Mouse (Mus musculus) gonadal fat pad, adult 2 months (tissue): ENCODE measurements at regions not wholly inside any gene's neighbourhood (a gene's known extent, or its start where the extent isn't known, plus 50 kb on each side); places are given as distances from the start of the nearest gene placed in this dataset.

Experiments
- DNase-seq: peaks from one replicate; pipeline ENCODE4 v3.0.0-alpha.2; 2012; ENCODE audit warnings: low read depth

DNA sequence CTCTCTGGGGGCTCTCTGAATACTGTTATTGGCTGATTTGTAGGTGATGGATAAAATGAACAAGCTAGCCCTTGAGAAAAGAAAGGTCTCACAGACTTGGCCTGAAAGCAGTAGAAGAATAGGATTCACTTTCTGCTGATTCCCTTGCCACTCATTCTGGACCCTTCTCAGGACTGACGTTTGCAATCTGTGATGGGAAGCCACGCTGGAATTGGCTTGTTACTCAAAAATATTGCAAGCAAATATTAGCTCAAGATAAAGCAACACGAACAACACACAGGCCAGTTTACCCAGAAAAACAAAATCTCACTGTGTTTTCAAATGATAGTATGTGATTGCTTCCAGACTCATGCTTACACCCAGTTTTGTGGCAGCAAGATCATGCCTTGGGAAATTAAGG lies 137.7 kb upstream of the Id2 start:
- DNase-seq, result no peak

DNA sequence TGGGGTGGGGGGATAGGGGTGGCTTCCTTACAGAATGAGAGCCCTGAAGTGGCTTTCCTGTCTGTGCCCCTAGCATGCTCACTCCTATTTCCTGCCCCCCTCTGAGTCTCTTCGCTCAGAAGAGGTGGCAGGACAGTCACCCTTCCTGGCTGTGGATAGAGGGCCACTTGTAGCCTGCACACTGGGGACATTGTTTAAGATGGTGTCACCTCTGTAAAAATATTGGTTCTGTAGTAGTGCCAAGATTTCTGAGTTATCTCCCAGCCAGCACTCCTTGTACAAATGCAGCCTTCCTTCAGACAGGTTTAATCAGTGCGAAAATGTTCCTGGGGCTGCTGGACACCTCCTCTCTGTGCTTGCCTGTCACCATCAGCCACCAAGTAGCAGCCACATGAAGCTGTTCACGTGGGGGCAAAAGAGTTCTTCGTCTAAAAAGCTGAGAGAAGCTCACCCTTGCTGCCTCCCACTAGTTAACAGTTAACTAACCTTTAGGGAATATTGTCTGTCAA lies 136.1 kb upstream of the Id2 start:
- DNase-seq, result no peak

DNA sequence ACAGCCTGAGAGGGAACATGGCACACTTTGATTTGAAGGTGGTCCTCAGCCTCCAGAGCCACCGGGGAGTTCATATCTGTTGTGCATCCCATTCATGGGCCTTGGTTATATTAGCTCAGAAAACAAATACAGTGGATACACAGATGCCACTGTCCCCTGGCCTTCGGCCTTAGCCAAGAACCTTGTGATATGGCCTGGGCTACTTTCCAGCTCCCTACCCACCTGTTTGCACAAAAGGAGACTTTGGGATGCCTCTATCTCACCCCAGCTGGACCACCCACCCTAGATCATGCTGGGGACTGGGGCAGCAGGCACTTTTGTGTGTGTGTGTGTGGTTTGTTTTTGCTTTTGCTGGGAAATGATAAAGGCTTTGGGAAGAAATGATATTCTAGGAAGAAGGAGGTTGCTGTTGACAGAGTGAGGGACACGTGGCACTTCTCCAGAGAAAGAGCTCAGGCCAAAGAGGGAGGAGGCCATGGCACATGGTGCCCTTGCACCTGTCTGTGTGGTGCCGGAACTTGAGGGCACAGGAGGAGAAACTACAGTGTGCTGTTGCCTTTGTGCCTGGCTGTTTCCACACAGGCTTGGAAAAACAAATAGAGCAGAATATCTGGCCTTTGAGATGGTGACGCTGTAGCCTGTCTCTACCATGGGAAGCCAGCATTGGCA lies 135.6 kb upstream of the Id2 start:
- no peak for DNase-seq

GRCm38 (mm10) chr12:25228708-25229107 lies 131.8 kb upstream of the Id2 start:
- no peak for DNase-seq

- DNase-seq, result no peak
These were observed 130.8 kb upstream of the Id2 start for GRCm38 (mm10) chr12:25227736-25228135.

GRCm38 (mm10) chr12:25224644-25225043 lies 127.7 kb upstream of the Id2 start:
- DNase-seq, result no peak

- DNase-seq, result no peak
These were observed 127.3 kb upstream of the Id2 start for GRCm38 (mm10) chr12:25224201-25224600.

- DNase-seq, result no peak
These were observed 126.6 kb upstream of the Id2 start for GRCm38 (mm10) chr12:25223539-25223938.

DNA sequence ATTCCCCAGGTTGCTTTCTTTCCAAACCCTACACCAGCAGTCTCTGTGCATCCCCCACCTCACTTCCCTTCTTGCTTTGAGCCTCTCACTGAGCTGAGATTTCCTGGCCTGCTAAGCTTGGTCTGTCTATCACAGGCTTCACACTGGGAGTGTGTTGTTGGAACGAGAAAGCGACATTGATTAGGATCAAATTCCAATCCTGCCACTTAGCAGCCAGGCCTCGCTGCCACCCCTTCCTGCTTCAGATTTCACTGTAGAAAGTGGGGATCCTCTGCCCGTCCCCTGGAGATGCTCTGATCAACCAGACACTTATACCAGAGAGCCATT lies 123.8 kb upstream of the Id2 start:
- DNase-seq, result no peak

DNA sequence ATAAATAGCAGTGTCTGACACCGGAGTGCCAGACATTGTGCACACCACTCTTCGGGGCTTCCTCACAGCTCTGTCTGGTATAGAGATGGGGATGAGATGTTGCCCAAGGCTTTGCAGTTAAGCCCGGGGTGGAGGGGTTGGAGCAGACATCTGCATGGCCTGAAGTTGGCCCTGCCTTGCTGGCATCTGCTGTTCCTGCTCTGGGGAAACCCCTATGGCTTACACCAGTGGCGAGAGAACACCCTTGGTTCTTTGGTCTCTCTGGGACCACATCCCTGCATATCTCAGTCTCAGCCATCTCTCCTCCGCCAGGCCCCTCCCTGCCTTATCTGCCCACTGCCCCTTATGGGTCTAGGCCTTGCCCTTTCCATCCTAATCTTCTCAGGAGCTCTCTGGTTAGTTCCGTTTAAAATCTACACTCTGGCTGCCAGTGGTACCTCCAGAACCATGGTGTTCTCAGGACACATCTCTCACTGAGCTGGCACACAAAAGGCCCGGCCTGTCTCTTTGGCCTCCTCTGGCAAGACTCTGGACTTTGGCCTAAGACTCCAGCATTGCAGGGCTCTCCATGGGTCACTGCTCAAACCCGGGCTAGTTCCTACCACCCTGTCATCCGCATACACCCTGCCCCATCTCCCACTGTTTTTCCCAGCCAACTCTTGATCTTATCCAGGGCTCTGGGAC lies 123.3 kb upstream of the Id2 start:
- DNase-seq, result no peak

GRCm38 (mm10) chr12:25219546-25219945 lies 122.6 kb upstream of the Id2 start:
- DNase-seq, result peak; percentile 80

GRCm38 (mm10) chr12:25216792-25217516 lies 120.0 kb upstream of the Id2 start:
- DNase-seq, result no peak

DNA sequence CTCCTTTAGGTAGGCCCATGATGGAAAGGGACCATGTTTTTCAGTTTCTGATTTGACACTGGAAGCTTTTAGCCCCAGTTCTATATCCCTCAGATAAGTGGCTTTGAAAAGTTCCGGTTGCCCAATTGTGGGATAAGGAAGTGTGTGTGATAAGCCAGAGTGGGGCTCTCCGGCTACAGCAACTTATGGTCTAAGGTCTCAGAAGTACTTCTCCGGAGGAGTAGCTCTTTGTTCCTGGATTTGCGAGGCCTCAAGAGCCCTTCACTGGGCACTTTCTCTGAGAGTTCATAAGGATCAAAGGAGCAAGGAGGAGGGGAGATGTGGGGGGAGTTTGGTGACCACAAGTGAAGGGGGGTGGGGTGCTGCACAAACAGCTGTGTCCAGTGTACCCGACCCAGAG lies 118.3 kb upstream of the Id2 start:
- DNase-seq, result no peak

DNA sequence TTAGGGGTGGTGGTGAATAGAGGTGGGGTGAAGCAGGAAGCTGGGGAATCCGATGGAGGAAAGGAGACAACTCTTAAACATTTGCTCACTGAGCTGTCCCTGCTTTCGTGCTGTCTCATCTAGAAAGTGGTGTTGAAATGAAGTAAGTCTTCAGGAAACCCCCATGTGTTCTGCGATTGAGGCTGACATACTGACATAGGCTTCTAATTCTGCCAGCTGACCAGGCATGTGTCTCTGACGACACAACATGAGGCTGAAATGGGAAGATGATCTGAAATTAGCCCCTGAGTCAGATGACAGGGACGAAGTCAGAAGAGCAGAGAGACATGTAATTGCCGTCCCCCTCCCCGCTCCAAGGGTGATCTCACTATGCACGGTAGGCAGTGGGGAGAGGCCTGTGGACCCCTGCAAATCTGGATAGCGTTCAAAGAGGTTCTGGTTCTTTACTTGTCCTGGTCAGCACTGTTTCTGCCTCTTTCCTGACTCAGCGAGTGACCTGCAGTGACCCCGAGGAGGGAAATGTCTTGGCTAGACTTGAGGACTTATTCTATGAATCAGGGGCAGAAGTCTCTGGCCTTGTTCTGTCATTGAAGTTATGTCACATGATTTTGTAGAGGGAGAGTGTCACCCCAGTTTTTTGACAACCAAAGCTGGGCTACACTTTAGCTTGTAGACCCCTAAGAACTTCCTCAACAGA lies 117.0 kb upstream of the Id2 start:
- DNase-seq, result no peak

DNA sequence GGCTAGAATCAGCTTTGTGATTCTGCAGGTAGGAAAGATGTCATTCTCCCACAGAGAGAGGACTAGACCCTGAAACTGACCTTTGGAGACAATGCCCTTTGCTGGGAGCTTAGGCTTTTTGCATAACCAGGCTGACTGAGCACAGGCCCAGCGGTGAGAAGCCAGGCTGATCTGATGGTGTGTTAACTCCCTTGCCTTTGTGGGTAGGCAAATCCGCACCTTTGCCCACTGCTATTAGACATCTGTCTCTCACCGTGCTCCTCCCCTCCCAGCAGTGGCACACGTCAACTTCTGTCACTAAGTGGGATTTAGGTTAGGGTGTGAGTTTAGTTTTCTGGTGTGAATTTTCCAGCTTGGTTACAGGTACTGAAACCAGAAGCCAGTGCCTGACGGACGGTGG lies 114.4 kb upstream of the Id2 start:
- DNase-seq, result no peak

DNA sequence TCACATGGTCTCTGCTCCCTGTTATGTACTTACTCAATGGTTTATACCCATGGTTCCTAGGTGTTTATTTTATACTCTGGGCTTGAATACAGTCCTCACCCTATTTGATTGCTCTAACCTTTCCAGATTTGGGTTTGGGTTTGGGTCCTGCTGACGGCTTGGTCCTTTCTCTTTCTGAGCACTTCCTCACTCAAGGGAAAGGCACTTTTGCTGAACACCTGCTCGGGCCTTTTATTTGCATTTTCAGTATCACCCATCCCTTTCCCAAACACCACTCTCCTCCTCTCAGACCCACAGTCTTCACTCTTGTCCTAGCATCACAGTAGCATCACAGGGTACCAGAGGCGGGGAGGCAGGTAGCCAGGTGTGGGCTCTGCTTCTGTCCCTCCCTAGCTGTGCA lies 113.7 kb upstream of the Id2 start:
- no peak for DNase-seq

DNA sequence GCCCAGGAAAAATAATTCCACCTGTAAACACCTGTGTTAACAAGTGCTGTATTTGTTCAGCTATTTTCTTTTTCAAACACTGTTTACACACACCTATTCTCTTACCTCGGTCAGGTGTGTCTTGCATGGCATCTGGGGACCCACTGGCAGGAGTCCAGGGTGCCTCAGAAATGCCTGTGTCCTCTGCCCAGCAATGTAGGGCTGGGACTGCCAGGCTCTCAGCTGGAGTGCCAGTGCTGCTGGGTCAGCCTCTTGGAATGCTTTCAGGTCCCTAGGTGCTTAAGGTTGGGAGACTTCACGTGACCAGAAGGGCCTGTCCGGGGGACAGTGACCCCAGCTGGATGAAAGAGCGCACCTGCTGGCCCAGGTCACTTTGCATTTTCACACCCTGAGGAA lies 112.4 kb upstream of the Id2 start:
- DNase-seq, result no peak

GRCm38 (mm10) chr12:25208670-25209332 lies 111.9 kb upstream of the Id2 start:
- DNase-seq, result no peak

DNA sequence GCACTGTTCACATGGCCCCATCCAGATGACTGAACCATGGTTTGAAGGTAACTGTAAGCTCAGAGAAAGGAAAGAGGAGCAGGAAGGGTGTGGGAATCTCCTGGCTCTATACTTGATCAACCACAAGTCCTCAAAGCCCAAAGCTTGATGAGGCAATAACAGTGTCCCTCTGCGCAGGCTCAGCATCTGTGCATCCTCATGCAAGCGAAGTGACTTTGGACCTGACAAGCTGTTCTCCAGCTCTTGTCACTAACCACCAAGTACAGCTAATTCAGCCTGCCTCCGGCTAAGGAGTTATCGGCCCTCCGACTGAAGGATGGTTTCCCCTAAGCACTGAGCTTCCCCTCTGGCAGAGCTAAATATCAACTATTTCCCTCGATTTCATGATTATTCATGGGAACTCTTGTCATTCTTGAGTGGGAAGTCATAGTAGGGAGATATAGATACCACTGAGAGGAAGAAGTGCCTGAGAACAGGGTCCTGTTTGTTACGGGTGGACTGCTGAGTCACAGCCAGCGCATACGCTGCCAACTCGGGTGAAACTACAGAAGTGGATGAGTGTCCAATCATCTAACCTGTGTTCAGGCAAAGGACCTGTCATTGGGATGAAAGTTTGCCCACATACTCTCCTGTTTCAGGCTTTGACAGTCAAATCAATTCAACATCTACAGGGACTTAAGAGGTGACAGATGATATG lies 106.6 kb upstream of the Id2 start:
- no peak for DNase-seq

- no peak for DNase-seq
These were observed 103.2 kb upstream of the Id2 start for GRCm38 (mm10) chr12:25200161-25200560.

- DNase-seq, result no peak
These were observed 100.8 kb upstream of the Id2 start for GRCm38 (mm10) chr12:25197757-25198156.
